Mouse (Mus musculus) spleen, adult 18-20 months (tissue): Measurements from ENCODE around the gene Gtf2i.

Experiments
- DNase-seq, 2 experiments: peaks; one replicate each; pipeline ENCODE4 v3.0.0; 2022; ENCODE audit warnings: mixed read lengths in 2 of 2

Gtf2i gene

GRCm38 (mm10) chr5:134188571-134188970, 126.0 kb downstream of the Gtf2i start:
- no peak for DNase-seq
